Mouse (Mus musculus) lung, adult 2 months (tissue): Measurements from ENCODE around the gene Otub1.

Experiments used
- CTCF ChIP-seq: fragments of 200-500 bp; IDR thresholded peaks from 2 replicates; pipeline ENCODE4 v1.5.1; 2011; ENCODE audit warnings: mild to moderate bottlenecking, low read length, control low read depth; ENCODE audit not compliant: insufficient read depth
- POLR2A ChIP-seq: fragments of 200-500 bp; IDR thresholded peaks from 2 replicates; pipeline ENCODE4 v1.6.1; 2011; ENCODE audit warnings: low read depth, mild to moderate bottlenecking, control low read depth, low read length, borderline replicate concordance; ENCODE audit errors: extremely low read depth

GRCm38 (mm10) chr19:7181496-7181895 lies 24.6 kb downstream of the Otub1 start:
- TF ChIP-seq POLR2A (no peak), CTCF (no peak)
